Mouse (Mus musculus): ENCODE measurements at regions not wholly inside any gene's neighbourhood (a gene's known extent, or its start where the extent isn't known, plus 50 kb on each side); places are given as distances from the start of the nearest gene placed in this dataset.
"Not testable (repeated sequence)": the region's sequence is repeated elsewhere in the genome, so short reads cannot be mapped to it uniquely, and the experiment has no call there.

DNA sequence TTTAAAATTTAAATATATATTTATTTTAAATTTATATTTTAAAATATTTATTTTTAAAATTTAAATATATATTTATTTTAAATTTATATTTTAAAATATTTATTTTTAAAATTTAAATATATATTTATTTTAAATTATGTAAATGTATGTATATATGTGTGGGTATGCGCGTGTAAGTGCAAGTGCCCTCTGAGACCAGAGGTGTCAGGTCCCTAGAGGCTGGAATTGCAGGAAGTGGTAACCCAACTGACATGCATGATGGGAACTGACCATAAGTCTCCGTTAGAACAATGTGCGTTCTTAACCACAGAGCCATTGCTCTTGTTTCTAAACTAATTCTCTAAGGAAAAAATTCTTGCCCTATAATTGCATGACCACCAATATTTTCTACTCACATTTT, 420.7 kb downstream of the Lmo7 start:
- not testable (repeated sequence) for DNase-seq

DNA sequence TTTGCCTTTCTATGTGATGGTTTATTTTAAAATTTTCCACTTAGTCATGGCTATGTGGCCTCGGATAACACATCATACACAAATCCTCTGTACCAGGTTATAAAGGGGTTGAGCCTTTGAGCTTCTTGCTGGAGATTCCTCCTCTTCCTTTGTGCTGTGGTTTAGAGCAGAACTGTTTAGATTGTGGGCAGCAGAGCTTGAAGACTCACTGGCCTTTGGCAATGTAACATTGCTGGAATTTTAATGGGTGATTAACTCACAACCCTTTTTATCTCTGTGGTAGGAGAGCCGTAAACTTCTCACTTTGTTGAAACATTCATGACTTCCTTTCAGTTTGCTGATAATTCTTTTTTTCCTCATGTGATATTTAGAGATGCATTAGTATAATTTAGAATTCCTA, 413.0 kb downstream of the Lmo7 start:
- no peak for DNase-seq

DNA sequence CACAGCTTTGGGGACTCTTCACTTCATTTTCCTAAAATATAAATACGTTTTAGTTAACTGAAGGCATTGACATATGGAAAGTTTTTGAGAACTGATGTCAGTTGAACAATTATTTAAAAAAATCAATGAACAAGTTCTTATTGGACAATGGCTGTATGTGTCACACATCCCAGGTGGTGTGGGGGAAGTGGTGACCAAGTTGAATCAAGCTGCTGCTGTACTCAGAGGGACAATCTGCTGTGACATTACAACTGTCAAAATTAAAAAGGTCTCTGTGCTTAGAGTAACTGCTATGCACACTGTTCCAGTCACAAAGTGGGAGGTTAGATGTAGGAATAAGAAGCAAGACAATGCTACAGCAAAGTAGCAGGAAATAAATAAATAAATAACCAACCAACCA, 409.2 kb downstream of the Lmo7 start:
- no peak for DNase-seq

DNA sequence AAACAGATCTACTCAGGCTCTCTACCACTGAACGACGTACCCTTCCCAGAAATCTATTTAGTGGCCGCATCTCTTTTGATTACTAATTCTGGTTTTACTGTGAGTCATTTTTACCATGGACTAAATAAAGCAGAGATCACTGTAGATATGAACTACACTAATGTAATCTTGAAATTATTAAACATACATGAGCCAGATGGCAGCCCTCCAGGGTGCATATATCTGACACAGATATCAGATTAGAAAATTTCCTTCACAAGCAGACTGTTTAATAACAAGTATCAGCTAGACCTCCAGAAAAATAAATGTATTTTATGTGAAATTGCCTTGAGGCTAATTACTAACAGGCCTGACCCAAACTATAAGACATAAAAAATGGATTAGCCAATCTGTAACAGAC, 388.4 kb downstream of the Lmo7 start:
- DNase-seq: no peak

DNA sequence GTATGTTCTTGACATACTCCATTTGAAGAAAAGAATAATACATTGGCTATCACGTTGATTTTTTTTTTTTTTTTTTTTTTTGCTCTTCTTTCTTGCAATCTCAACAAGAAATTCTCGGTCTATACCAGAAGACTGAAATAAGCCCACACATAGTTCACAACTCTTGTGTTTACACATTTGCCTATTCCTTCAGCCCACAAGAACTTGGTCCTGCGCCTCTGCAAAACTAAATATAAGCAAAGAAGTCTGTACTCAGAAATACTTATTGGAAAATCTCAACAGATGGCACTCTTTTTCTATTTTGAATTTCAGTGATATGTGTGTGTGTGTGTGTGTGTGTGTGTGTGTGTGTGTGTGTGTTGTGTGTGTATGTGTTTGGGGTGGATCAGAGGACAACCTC, 376.4 kb downstream of the Lmo7 start:
- no peak for DNase-seq

DNA sequence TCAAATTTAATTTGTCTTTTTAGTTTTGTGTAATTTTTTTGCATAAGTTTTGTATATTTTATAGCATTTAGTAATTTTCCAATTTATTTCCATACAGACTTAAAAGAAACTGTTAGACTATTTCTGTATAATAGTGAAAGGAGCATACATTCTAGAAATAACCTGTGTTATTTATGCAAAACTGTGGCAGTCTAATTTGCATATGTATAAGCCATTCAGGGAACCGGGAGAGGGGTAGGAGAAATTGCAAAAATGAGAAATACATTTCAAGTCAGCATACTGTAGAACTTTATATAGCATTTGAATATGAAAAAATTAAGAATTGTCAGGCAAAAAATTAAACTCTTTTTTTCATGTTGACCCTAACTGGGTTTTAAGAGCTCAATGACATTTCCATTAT, 364.3 kb downstream of the Lmo7 start:
- no peak for DNase-seq

DNA sequence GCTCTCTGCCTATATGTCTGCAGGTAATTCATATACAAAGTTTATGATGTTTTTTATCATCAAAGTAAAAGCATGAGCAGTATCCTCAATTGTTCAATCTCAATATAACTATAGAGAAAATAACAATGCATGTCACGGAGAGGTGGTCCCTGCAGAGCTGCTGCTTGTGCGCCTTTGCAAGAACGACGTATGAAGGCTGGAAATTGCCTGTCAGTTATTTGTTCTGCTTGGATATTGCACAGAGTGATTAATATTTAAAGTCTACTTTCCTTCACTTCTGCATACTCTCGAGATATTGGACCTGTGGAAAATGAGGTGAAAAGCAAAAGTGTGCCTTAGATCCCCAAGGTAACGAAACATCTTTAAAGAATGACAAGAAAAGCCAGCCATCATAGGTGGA, 362.8 kb downstream of the Lmo7 start:
- no peak for DNase-seq

DNA sequence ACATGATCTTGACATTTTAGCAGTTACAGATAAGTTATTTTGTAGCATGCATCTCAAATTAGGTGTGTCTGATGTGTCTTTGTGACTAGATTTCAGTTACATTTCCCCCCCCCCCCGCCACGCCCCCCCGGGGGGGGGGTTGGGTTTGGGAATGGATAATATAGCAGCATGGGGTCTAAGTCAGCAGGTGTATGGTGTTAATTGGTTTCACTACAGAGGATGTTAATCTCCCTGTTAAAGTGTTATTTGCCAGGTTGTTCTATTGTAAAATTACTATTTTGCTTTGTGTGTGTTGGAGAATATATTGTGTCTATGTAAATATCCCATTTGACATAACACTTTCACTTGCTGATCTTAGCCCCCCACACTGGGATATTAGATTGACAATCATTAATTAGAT, 319.2 kb downstream of the Lmo7 start:
- no peak for DNase-seq

DNA sequence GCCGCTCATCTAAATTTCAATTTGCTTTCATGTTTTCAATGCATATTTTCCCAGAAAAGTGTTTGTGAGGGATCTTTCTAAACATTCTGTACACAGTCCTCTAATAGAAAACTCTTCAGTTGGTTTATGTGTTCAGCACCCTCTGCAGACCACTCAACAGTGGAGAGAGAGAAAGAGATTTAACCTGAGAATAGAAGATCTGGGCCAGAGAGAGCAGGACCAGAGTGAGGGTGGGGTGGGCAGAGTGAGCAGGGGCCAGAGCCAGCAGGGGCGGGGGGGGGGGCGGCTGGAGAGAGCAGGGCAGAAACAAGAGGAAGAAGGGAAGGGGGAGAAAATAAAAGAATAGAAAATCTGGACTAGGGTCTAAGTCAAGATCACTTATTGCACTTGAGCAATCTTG, 318.7 kb downstream of the Lmo7 start:
- DNase-seq: no peak

DNA sequence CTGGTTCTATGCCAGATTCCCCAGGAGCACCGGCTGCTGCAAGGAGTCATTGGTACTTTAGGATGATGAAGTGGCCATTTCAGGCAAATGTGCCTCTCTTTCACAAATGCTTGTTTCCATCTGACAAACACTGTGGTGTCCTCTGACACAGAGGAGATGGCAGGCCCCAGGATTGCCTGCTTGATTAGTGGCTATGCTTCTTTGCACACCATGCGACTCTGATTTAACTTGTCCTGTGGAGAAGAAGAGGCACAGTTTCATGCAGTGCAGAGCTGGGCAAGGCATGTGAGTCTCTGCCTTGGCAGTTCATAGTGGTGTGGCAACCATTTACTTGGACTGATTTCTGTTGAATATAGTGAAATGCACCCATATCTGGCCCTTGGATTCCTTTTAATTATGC, 308.4 kb downstream of the Lmo7 start:
- DNase-seq: no peak

DNA sequence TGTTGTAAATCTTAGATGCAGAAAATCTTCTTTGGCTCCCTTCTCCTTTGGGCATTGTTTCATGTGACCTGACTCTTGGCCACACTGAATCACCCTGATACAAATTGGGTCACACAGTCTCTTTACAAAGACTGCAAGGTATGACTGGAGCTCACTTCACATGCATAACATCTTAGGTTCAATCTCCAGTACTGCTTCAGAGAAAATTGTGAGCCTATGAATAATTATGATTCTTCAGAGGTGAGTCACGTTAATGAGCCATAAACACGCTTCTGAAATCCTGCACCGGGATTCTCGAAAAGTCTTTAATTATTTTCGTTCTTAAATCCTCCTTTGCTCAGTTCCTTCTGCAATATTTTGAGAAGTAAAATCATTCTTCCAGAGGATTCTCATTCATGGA, 307.7 kb downstream of the Lmo7 start:
- no peak for DNase-seq

DNA sequence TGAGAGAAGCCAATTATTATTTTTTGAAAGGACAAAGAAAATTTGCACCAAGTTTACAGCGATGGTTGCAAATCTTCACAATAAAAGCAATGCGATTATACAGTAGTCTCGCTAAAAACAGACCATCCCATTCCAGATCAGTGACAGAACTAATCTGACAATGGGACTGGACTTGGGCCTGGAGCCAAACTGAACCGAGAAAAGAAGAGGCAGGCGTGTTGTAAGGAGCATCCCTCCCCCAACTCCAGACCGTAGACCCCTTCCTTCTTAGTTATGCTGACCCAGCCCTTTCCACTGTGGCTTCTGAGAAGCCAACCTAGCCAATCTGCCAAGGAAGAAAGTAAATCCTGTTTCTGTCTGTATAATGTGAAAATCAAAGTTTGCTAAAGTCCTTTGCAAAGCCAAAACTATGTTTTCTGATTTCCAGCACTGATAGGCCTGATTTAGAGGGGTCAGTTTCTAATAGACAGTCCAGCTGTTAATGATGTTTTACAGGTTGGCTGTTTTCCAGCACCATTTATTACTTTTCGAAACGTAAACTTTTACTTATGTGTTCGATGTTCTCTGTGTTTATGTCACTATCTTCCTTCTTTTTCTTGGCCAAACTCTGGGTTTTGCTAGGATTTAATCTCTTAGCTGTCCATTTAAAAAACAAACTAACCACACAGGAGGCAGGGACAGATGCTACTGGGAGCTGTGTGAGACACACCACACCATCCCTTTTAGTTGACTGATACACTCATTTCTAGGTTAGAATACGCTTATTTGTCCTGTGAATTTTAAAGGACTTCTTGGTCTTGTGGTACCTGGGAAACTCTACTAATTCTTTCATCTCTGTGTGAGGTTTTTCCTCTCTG, 301.5 kb downstream of the Lmo7 start:
- DNase-seq: no peak

DNA sequence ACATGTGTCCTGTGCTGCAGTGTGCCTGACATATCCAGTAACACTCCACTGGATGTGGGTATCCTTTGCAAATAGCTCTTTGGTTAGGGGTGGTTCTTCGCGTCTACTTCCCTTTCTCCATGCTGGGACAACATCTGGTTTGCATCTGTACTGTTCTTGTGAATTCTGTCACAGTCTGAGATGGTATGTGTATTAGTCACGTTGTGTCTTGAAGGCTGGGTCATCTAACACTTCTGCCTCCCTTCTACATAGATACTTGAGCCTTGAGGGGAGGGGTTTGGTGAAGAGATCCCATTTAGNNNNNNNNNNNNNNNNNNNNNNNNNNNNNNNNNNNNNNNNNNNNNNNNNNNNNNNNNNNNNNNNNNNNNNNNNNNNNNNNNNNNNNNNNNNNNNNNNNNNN, 294.9 kb downstream of the Lmo7 start:
- no peak for DNase-seq

DNA sequence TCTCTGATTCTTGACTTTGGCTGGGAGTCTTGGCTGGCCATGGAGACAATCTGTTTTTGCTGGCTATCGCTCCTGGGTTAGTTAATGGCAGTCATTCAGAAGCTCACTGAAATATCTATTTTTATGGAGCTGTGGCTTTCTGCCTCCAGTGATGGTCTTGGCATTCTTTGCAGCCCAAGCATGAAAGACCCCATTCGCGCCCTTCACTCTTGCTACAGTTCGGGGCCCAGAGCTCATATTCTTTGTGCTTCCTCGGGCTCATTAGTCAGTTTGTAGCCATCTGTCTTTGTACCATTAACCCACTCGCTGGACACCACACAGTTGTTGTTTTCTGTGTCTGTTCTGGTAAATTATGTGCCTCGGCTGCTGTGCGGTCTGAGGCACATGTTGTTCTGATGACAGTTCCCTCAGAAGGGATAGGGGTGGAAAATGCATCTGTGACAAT, 290.4 kb downstream of the Lmo7 start:
- DNase-seq: no peak

DNA sequence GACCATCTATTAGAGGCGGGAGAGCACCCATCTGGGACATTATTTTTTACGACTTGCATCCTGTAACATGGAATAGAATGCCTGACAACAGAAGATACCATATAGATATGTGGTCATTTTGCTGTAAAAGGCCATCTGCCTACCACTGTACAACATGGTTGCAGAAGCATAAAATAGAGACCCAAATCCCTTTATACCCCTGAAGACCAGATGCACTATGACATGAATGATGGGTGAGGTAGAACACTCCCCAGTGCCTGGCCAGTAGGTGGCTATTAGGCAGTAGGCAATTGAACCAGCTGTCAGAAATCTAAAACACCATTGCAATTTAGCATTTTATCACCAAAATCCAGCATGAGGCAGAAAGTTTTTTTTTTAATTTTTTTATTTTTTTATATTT, 289.6 kb downstream of the Lmo7 start:
- no peak for DNase-seq

DNA sequence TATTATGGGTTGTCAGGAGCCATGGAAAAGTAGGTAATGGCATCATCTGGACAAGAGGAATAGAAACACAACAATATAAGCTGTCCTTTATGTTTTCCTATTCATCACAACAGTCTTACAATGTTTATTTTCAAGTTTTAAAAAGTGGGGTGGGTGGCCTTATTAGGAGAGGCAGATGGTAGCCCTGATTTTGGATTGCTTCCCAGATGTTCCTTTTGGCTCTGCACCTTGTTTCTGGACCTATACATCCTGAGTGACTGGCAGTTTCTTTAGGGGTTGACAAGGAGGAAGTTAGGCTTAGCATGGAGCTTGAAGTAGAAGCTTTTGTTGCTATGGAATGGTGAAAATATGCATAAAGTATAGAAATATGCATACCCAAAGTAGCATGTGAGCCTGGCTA, 286.8 kb downstream of the Lmo7 start:
- DNase-seq: no peak

DNA sequence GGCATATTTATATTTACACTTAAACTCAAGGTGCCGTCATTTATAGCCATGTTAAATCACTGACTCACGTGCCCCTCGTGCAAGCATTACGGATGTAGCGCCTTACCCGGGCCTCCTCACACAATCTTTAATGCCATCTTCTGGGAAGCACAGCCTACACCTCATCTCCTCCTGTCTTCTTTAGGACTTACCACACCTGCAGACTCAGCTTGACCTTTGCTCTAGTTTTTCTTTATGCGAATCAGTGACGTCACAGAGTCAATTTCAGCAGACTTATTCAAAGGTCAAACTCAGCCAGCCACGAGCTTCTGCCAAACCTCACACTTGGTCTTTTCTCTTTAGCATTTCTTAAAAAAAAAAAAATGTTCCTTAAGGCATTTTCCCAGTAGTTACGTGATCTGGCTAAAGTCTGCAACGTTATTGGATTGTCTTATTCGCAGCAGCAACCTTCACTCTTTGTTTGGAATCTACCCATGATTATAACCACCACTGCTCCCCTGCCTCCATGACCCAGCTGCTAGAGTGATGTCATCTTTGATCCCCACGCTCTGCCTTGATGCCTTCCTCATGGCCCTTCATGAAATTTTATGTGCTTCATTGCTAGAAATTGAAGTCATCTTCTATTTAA, 285.3 kb downstream of the Lmo7 start:
- no peak for DNase-seq

DNA sequence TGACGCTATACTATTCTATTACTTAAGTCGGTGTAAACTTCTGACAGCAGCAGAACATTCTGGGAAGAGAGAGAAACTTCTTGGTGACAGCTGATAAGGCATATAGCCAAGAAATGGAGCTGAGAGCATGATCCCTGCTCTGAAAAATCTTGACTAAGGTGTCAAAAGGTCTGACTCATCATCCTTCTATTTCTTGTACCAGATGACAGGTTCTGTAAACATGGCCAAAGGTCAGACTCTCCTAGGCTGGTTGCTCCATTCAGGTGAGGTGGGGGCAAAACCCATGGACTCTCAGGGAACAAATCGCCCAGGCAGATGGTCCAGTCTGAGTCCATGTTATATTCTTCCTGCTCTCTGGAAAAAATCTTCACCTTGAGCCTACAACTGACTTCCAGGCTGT, 283.5 kb downstream of the Lmo7 start:
- no peak for DNase-seq

DNA sequence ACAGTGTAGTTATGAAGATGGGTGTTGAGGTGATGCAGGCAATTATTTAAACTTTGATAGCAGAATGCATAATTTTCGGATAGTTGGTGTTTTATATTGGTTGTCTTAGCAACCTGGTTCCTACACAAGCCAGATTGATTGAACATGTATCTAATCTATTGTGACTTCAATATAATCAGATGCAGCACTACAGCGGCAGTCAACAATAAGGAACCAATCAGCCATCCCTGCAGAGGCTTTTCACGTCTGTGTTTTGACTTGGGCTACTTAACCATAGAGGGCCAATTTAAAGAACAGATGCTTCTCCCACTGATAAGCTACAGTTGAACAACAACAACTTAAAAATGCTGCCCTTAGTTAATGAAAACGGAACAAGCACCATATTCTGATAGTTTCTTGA, 267.8 kb downstream of the Lmo7 start:
- no peak for DNase-seq

DNA sequence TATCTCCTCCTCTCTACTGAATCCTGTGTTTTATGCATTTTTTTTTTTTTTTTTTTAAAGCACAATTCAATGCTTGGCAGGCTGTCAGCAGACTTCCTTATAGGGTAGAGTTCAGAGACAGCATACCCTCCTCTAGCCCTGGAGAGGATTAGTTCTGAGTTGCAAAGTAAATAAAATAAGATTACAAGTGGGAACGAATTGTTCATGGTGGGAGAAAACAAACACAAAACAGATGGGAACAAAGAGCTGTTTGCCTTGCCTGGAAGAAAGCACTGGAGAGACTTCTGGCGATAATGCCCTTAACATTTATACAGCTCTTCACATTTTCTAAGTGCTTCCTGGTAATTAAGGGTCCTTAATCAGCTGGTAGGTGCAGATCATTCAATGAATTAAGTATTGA, 254.6 kb downstream of the Lmo7 start:
- DNase-seq: no peak
